15 mouse cellular contexts compared by ENCODE assay signal in genomic region chr19:48463494-48463893, GRCm38 (mm10).
A peak's percentile ranks its signal among the peaks of the same experiment; 100 is the strongest.
DNase-seq lines count a peak whose midpoint lies in the region; ATAC-seq and TF ChIP-seq lines count a peak whose summit lies in the region.
"Had no signal": no experiment of that assay in that cellular context is flagged by ENCODE, and none has a peak within 500 bp of the region (broad histone marks: within the 10 kb centered on the region; RNA-seq: fewer than 3 reads in every experiment).

No protein-coding gene starts in this region.

- H3K9me3 ChIP-seq in liver, embryonic 11.5 days (ENCODE audit: control insufficient read depth, low read length), result no peaks in the 10 kb centered on the region
- H3K9me3 ChIP-seq: liver, embryonic 13.5 days; midbrain, embryonic 12.5 days had no signal

- H3K9ac ChIP-seq in liver, embryonic 11.5 days (ENCODE audit: low read depth, low read length), result no peak overlapping the region
- H3K9ac ChIP-seq: liver, embryonic 13.5 days; midbrain, embryonic 12.5 days had no signal

- TF ChIP-seq CTCF in left cerebral cortex, adult 2 months (IDR thresholded peaks at IDR 0.05), result no peak

- peak; percentile 35 to 43 for DNase-seq in cerebellum, postnatal 10 days
- no peak for DNase-seq in cerebellum, postnatal 4 days (ENCODE audit: low spot score in 2 of 2)
- DNase-seq in left cerebral cortex, adult 2 months (ENCODE audit: extremely low spot score in 1 of 2, low spot score in 2 of 2), result peak in 1 of 2 experiments; percentile 23
- no peak for DNase-seq in left cerebral cortex, postnatal 4 days
- peak; percentile 51 to 68 for DNase-seq in layer of hippocampus, adult 8-10 months (ENCODE audit: low spot score in 2 of 2)
- peak; percentile 13 to 61 for DNase-seq in lung, postnatal 4 days
- no peak for DNase-seq in gastrocnemius, postnatal 25 days
- DNase-seq in liver, embryonic 11.5 days (ENCODE audit: low spot score), result no peak
- DNase-seq: adrenal gland, postnatal 36 days; cerebellum, adult 9-11 months; gastrocnemius, postnatal 10 days; kidney, postnatal 36 days; liver, embryonic 13.5 days; thymus, postnatal 25 days had no signal

- 80% methylated on average over 3 of the region's 3 CpGs for WGBS in liver, embryonic 11.5 days

- no peaks in the 10 kb centered on the region for H3K27me3 ChIP-seq in liver, embryonic 11.5 days (replicated peaks; ENCODE audit: control insufficient read depth, insufficient read depth, low read length)
- H3K27me3 ChIP-seq: liver, embryonic 13.5 days; midbrain, embryonic 12.5 days had no signal

- H3K4me3 ChIP-seq in left cerebral cortex, adult 2 months, result no peak overlapping the region
- H3K4me3 ChIP-seq in liver, embryonic 11.5 days (ENCODE audit: low read depth, low read length), result no peak overlapping the region
- H3K4me3 ChIP-seq: liver, embryonic 13.5 days; midbrain, embryonic 12.5 days had no signal

- no peaks in the 10 kb centered on the region for H3K4me1 ChIP-seq in liver, embryonic 11.5 days (replicated peaks; ENCODE audit: control insufficient read depth, insufficient read depth, low read length)
- H3K4me1 ChIP-seq: liver, embryonic 13.5 days; midbrain, embryonic 12.5 days had no signal

- H3K27ac ChIP-seq in left cerebral cortex, adult 2 months, result peak overlapping the region; percentile 36; the same call in 1 of the 2 replicates
- H3K27ac ChIP-seq in liver, embryonic 11.5 days (ENCODE audit: low read depth, low read length), result no peak overlapping the region
- H3K27ac ChIP-seq: liver, embryonic 13.5 days; midbrain, embryonic 12.5 days had no signal

- no peak for ATAC-seq in liver, embryonic 11.5 days (replicated peaks; ENCODE audit: low FRiP score)

- intact Hi-C loops in left cerebral cortex, adult 2 months (cut with DNase I), result no loop called here
- intact Hi-C loops in left cerebral cortex, postnatal 4 days (cut with DNase I), result no loop called here

- no peak overlapping the region for H3K4me2 ChIP-seq in liver, embryonic 11.5 days
- H3K4me2 ChIP-seq: liver, embryonic 13.5 days; midbrain, embryonic 12.5 days had no signal

- no peaks in the 10 kb centered on the region for H3K36me3 ChIP-seq in liver, embryonic 11.5 days (ENCODE audit: control insufficient read depth, insufficient read depth, low read length)
- H3K36me3 ChIP-seq: liver, embryonic 13.5 days; midbrain, embryonic 12.5 days had no signal

Comparison
In these comparisons a context has a peak if more than half of its experiments do, and no peak if none do; other contexts are left out.
1. DNase-seq: peak in cerebellum, postnatal 10 days (2 of 2), layer of hippocampus, adult 8-10 months (2 of 2) and lung, postnatal 4 days (2 of 2); none in cerebellum, postnatal 4 days (0 of 2), left cerebral cortex, postnatal 4 days (single experiment), gastrocnemius, postnatal 25 days (single experiment) and liver, embryonic 11.5 days (single experiment).